Mouse (Mus musculus) ES-E14 (cell line): ENCODE results near the gene Slc4a1. TPM values are rescaled to one million over a fixed set of nuclear protein-coding genes. Genes with fewer than 3 reads are reported as not detected.

Experiments used
- DNase-seq: peaks from one replicate; pipeline ENCODE4 v3.0.0-alpha.2; 2013; ENCODE audit warnings: low read depth, low spot score
- H3K27ac ChIP-seq: 2 replicates; pipeline ENCODE4 v1.5.1; 2012; ENCODE audit warnings: low read depth, mild to moderate bottlenecking, low read length, moderate library complexity, mixed read lengths; ENCODE audit not compliant: poor library complexity, insufficient read depth, severe bottlenecking
- H3K36me3 ChIP-seq: 2 replicates; pipeline ENCODE4 v1.6.1; 2012; ENCODE audit warnings: mild to moderate bottlenecking, low read length, moderate library complexity, mixed read lengths; ENCODE audit not compliant: control insufficient read depth, poor library complexity, insufficient read depth, severe bottlenecking
- H3K4me1 ChIP-seq, 2 experiments: fragments of 150-350 bp in 1 of 2; sonication (generic) in 1 of 2; 2 replicates each; pipeline ENCODE4 v1.6.1; 2012; ENCODE audit warnings: low read length in 2 of 2, mild to moderate bottlenecking in 1 of 2, mixed read lengths in 1 of 2; ENCODE audit not compliant: control insufficient read depth in 2 of 2, insufficient read depth in 2 of 2, poor library complexity in 1 of 2
- H3K4me3 ChIP-seq, 2 experiments: fragments of 150-350 bp in 1 of 2; sonication (generic) in 1 of 2; 2 replicates each; pipeline ENCODE4 v1.5.1; 2012; ENCODE audit warnings: low read length in 2 of 2, low read depth in 1 of 2, mild to moderate bottlenecking in 1 of 2, mixed read lengths in 1 of 2; ENCODE audit not compliant: insufficient read depth in 1 of 2, poor library complexity in 1 of 2, severe bottlenecking in 1 of 2
- H3K9ac ChIP-seq: 2 replicates; pipeline ENCODE4 v1.6.1; 2012; ENCODE audit warnings: low read depth, mild to moderate bottlenecking, low read length, mixed read lengths; ENCODE audit not compliant: poor library complexity, insufficient read depth, severe bottlenecking
- H3K9me3 ChIP-seq: fragments of 150-350 bp; sonication (generic); 2 replicates; pipeline ENCODE4 v1.6.1; 2012; ENCODE audit warnings: low read depth, mild to moderate bottlenecking, low read length; ENCODE audit not compliant: control insufficient read depth, insufficient read depth
- CHD2 ChIP-seq: IDR thresholded peaks from 2 replicates; pipeline ENCODE4 v1.6.1; 2014; ENCODE audit warnings: mild to moderate bottlenecking, low read depth, low read length, inconsistent platforms
- HCFC1 ChIP-seq: IDR thresholded peaks from 2 replicates; pipeline ENCODE4 v1.6.1; 2012; ENCODE audit warnings: low read length, inconsistent platforms, borderline replicate concordance; ENCODE audit not compliant: insufficient read depth
- MAFK ChIP-seq: IDR thresholded peaks from 2 replicates; pipeline ENCODE4 v1.6.1; 2014; ENCODE audit warnings: mild to moderate bottlenecking, low read depth, low read length, inconsistent platforms; ENCODE audit not compliant: insufficient read depth
- ZC3H11A ChIP-seq: IDR thresholded peaks from 2 replicates; pipeline ENCODE4 v1.6.1; 2012; ENCODE audit warnings: low read depth, mild to moderate bottlenecking, inconsistent platforms, low read length, borderline replicate concordance
- ZNF384 ChIP-seq: IDR thresholded peaks from 2 replicates; pipeline ENCODE4 v1.6.1; 2012; ENCODE audit warnings: low read depth, low read length, inconsistent platforms
- in situ Hi-C, 2 experiments: fragments of 600-800 bp; cut with MboI; formaldehyde crosslinking; loops; one replicate each; pipeline ENCODE4 v1.15.1; 2025; ENCODE audit warnings: low sequenced_read_pairs in 2 of 2, inconsistent platforms in 1 of 2; ENCODE audit not compliant: unreplicated experiment in 2 of 2
- total RNA-seq: library from RNA; depleted of rRNA; stranded (reverse); fragments of 300-350 nt; gene quantifications from 2 replicates; pipeline ENCODE4 v1.2.3, GENCODE M21; 2012

Gene Slc4a1
- total RNA-seq, 1 experiment, result 0.18 TPM

- no peaks in the 10 kb centered on the region for H3K9me3 ChIP-seq
- TF ChIP-seq HCFC1 (no peak), CHD2 (no peak), MAFK (no peak), ZNF384 (no peak), ZC3H11A (no peak)
- peak overlapping the region; percentile 91 to 95 for H3K4me3 ChIP-seq
- in situ Hi-C loops, result no loop called here
- H3K27ac ChIP-seq, result peak overlapping the region; percentile 97
- no peak for DNase-seq
- H3K36me3 ChIP-seq, result peaks cover 31% of the 10 kb centered on the region
- peak overlapping the region; percentile 99 for H3K9ac ChIP-seq
- peaks cover 1 to 19% of the 10 kb centered on the region in 2 experiments; a peak in 2 of 4 replicates for H3K4me1 ChIP-seq
Observed at GRCm38 (mm10) chr11:102317298-102317900, 48.6 kb downstream of the Slc4a1 start.

GRCm38 (mm10) chr11:102316572-102317297 lies 49.3 kb downstream of the Slc4a1 start:
- in situ Hi-C loops, result no loop called here
- Histone ChIP-seq H3K4me3 (peak overlapping the region; percentile 91 to 95), H3K9ac (peak overlapping the region; percentile 99), H3K36me3 (peaks cover 35% of the 10 kb centered on the region), H3K27ac (peak overlapping the region; percentile 97), H3K4me1 (peaks cover 1 to 18% of the 10 kb centered on the region in 2 experiments; a peak in 2 of 4 replicates), H3K9me3 (no peaks in the 10 kb centered on the region)
- DNase-seq, result no peak
- TF ChIP-seq ZC3H11A (no peak), CHD2 (no peak), MAFK (no peak), ZNF384 (peak; percentile 95), HCFC1 (peak; percentile 52; the same call in 1 of the 2 replicates)

- DNase-seq, result no peak
- in situ Hi-C loops, result no loop called here
- H3K9ac ChIP-seq, result peak overlapping the region; percentile 76
- H3K9me3 ChIP-seq, result no peaks in the 10 kb centered on the region
- H3K4me3 ChIP-seq, result peak overlapping the region; percentile 91 to 95
- TF ChIP-seq CHD2, result no peak
- peaks cover 4 to 23% of the 10 kb centered on the region in 2 experiments; a peak in 2 of 4 replicates for H3K4me1 ChIP-seq
- peaks cover 43% of the 10 kb centered on the region for H3K36me3 ChIP-seq
- H3K27ac ChIP-seq, result peak overlapping the region; percentile 97
Observed at GRCm38 (mm10) chr11:102315690-102316571, 50.1 kb downstream of the Slc4a1 start.

- no peaks in the 10 kb centered on the region for H3K9me3 ChIP-seq
- no peak for DNase-seq
- H3K36me3 ChIP-seq, result peaks cover 58% of the 10 kb centered on the region
- H3K4me1 ChIP-seq, result peaks cover 5 to 28% of the 10 kb centered on the region in 2 experiments; a peak in 3 of 4 replicates
- in situ Hi-C loops, result no loop called here
- TF ChIP-seq ZC3H11A (no peak), MAFK (no peak), CHD2 (no peak), HCFC1 (no peak), ZNF384 (no peak)
- H3K4me3 ChIP-seq, result no peak overlapping the region
- no peak overlapping the region for H3K27ac ChIP-seq
- H3K9ac ChIP-seq, result no peak overlapping the region
Observed at GRCm38 (mm10) chr11:102314321-102314720, 51.7 kb downstream of the Slc4a1 start.
